Mouse (Mus musculus): ENCODE data around the gene Rere. TPM values are rescaled to one million over a fixed set of nuclear protein-coding genes. Genes with fewer than 3 reads are reported as not detected.

Gene Rere
- polyA plus RNA-seq, 1 experiment from 2014 or later: 51.6 TPM

DNA sequence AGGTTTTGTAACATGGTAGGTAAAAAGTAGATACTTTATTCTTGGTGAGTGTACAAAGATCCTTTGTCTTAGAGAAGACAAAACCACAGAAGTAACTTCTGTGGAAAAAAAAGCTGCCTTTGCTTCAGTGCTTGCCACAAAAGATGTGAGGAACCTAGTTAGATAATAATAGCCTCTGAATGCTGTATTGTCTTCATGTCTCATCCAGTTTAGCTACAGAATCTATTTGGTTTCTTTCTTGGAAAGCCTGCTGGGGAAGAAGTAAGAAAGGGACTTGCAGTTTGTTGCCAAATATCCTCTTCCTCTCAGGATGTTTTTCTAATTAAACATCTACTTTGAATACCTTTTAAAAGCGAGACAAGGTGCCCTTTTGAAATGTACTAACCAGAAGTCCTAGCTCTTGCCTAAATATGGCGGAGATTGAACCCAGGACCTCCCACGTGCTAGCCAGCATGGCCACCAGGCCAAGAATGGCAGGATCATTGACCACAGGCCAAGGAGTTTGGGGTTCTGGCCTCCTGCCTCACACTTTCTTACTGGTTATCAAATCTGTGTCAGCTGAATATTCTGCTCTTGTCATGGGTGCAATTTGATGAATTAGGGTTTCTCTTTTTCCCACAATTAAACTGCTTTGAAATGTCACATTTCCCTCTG lies 42.9 kb upstream of the Rere start:
- WGBS: 3% methylated on average over 3 of the region's 3 CpGs
- Histone ChIP-seq H3K9ac (ENCODE audit: low read length) (peak overlapping the region; percentile 88), H3K4me2 (ENCODE audit: low read depth, low read length, severe bottlenecking) (peak overlapping the region; percentile 63), H3K9me3 (ENCODE audit: control insufficient read depth, low read length) (no peaks in the 10 kb centered on the region), H3K4me3 (ENCODE audit: low read depth, low read length) (peak overlapping the region; percentile 77), H3K27ac (ENCODE audit: low read depth, low read length) (peak overlapping the region; percentile 99; the same call in 1 of the 2 replicates), H3K27me3 (ENCODE audit: control insufficient read depth, insufficient read depth, low read length) (no peaks in the 10 kb centered on the region), H3K4me1 (replicated peaks; ENCODE audit: control insufficient read depth, insufficient read depth, low read length) (peaks cover 11% of the 10 kb centered on the region), H3K36me3 (ENCODE audit: control insufficient read depth, insufficient read depth, low read length) (peaks cover 13% of the 10 kb centered on the region)
- ATAC-seq (replicated peaks; ENCODE audit: low FRiP score): no peak
- peak; percentile 51 for DNase-seq (ENCODE audit: low spot score)

GRCm38 (mm10) chr4:150239087-150239480 lies 42.4 kb upstream of the Rere start:
- Histone ChIP-seq H3K4me2 (ENCODE audit: low read depth, low read length, severe bottlenecking) (peak overlapping the region; percentile 63), H3K36me3 (ENCODE audit: control insufficient read depth, insufficient read depth, low read length) (peaks cover 13% of the 10 kb centered on the region), H3K9me3 (ENCODE audit: control insufficient read depth, low read length) (no peaks in the 10 kb centered on the region), H3K9ac (ENCODE audit: low read length) (peak overlapping the region; percentile 88), H3K4me1 (replicated peaks; ENCODE audit: control insufficient read depth, insufficient read depth, low read length) (peaks cover 11% of the 10 kb centered on the region), H3K27me3 (ENCODE audit: control insufficient read depth, insufficient read depth, low read length) (no peaks in the 10 kb centered on the region), H3K4me3 (ENCODE audit: low read depth, low read length) (peak overlapping the region; percentile 77), H3K27ac (ENCODE audit: low read depth, low read length) (peak overlapping the region; percentile 1)
- DNase-seq (ENCODE audit: low spot score): peak; percentile 45
- 25% methylated on average over 5 of the region's 5 CpGs for WGBS
- no peak for ATAC-seq (replicated peaks; ENCODE audit: low FRiP score)

GRCm38 (mm10) chr4:150239503-150239902 lies 41.9 kb upstream of the Rere start:
- no peaks in the 10 kb centered on the region for H3K9me3 ChIP-seq (ENCODE audit: control insufficient read depth, low read length)
- peak overlapping the region; percentile 43 for H3K27ac ChIP-seq (ENCODE audit: low read depth, low read length)
- peak overlapping the region; percentile 63; the same call in 1 of the 2 replicates for H3K4me2 ChIP-seq (ENCODE audit: low read depth, low read length, severe bottlenecking)
- H3K9ac ChIP-seq (ENCODE audit: low read length): peak overlapping the region; percentile 88
- peaks cover 9% of the 10 kb centered on the region for H3K4me1 ChIP-seq (replicated peaks; ENCODE audit: control insufficient read depth, insufficient read depth, low read length)
- H3K36me3 ChIP-seq (ENCODE audit: control insufficient read depth, insufficient read depth, low read length): peaks cover 16% of the 10 kb centered on the region
- DNase-seq (ENCODE audit: low spot score) (no peak), ATAC-seq (replicated peaks; ENCODE audit: low FRiP score) (no peak)
- WGBS: 30% methylated on average over 6 of the region's 6 CpGs
- peak overlapping the region; percentile 77 for H3K4me3 ChIP-seq (ENCODE audit: low read depth, low read length)
- no peaks in the 10 kb centered on the region for H3K27me3 ChIP-seq (ENCODE audit: control insufficient read depth, insufficient read depth, low read length)

DNA sequence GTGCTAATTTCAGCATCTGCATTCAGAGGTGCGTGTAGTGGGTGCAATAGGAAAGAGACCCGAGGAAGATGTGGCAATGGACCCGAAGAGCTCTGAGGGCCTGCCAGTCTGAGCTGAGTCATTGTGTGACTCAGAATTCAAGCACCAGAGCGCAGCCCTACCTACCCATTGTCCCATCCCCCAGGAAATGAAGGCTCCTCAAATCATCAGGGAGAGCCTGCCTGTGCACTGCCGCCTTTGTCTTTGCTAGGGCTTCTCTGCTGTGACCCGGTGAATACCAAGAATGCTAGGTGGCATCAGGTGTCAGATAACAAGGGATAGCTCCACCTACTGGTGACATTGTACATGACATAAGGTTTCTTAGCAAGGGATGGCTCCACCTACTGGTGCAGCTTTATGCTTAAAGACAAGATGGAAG lies 41.5 kb upstream of the Rere start:
- Histone ChIP-seq H3K27ac (ENCODE audit: low read depth, low read length) (peak overlapping the region; percentile 43; the same call in 1 of the 2 replicates), H3K4me1 (replicated peaks; ENCODE audit: control insufficient read depth, insufficient read depth, low read length) (peaks cover 7% of the 10 kb centered on the region), H3K27me3 (ENCODE audit: control insufficient read depth, insufficient read depth, low read length) (no peaks in the 10 kb centered on the region), H3K9ac (ENCODE audit: low read length) (no peak overlapping the region; the same call in 1 of the 2 replicates), H3K4me2 (ENCODE audit: low read depth, low read length, severe bottlenecking) (peak overlapping the region; percentile 63; the same call in 1 of the 2 replicates), H3K9me3 (ENCODE audit: control insufficient read depth, low read length) (no peaks in the 10 kb centered on the region), H3K4me3 (ENCODE audit: low read depth, low read length) (peak overlapping the region; percentile 77), H3K36me3 (ENCODE audit: control insufficient read depth, insufficient read depth, low read length) (peaks cover 20% of the 10 kb centered on the region)
- WGBS: 7% methylated on average over 6 of the region's 6 CpGs
- peak; percentile 83 for DNase-seq (ENCODE audit: low spot score)
- no peak for ATAC-seq (replicated peaks; ENCODE audit: low FRiP score)

DNA sequence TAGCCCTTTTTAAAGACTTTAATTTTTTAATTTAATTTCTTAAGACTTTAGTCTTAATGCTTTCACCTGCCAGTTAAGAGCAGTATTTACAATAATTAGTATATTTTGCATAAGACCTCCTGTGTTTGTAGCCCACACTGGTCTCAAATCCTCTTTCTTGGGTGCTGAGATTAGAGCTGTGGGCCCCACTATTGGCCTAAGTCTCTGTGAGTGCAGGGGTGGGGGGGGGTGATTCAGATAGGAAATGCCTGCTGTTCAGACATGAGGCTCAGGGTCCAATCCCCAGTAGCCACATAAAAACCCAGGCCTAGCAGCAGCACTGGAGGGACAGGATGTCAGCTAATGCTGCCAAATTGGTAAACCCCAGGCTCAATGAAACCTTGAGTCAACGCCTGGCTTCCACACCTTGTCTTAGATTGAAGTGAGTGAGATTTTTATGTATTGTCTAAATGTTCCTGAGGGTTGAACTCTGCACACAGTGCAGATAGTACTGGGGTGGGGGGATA lies 41.0 kb upstream of the Rere start:
- no peak for ATAC-seq (replicated peaks; ENCODE audit: low FRiP score)
- Histone ChIP-seq H3K4me1 (replicated peaks; ENCODE audit: control insufficient read depth, insufficient read depth, low read length) (peaks cover 7% of the 10 kb centered on the region), H3K36me3 (ENCODE audit: control insufficient read depth, insufficient read depth, low read length) (peaks cover 20% of the 10 kb centered on the region), H3K9ac (ENCODE audit: low read length) (no peak overlapping the region), H3K9me3 (ENCODE audit: control insufficient read depth, low read length) (no peaks in the 10 kb centered on the region), H3K27me3 (ENCODE audit: control insufficient read depth, insufficient read depth, low read length) (no peaks in the 10 kb centered on the region), H3K27ac (ENCODE audit: low read depth, low read length) (no peak overlapping the region), H3K4me2 (ENCODE audit: low read depth, low read length, severe bottlenecking) (no peak overlapping the region), H3K4me3 (ENCODE audit: low read depth, low read length) (no peak overlapping the region)
- 76% methylated on average over 1 of the region's 1 CpGs for WGBS
- peak; percentile 54 for DNase-seq (ENCODE audit: low spot score)

DNA sequence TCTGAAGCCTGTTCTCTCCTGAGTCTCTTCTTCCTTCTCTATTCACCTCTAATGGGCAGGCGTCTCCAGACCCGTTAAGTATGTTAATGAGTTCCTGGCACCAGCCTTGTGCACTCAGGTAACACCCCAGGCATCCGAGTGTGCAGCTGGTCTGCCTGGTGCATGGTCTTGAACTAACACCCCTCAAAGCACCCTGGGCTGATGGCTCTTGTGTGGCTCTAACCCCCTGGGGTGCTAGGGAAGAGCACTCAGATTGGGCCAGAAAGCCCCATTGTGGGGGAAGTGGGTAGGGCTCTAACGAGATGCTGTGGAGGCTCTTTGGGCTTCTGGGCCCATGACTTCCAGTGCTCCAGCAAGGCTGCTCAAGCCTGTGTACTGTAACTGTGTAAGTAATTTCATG lies 39.7 kb upstream of the Rere start:
- ATAC-seq (replicated peaks; ENCODE audit: low FRiP score): no peak

GRCm38 (mm10) chr4:150242745-150243144 lies 38.7 kb upstream of the Rere start:
- H3K9ac ChIP-seq (ENCODE audit: low read length): no peak overlapping the region
- ATAC-seq (replicated peaks; ENCODE audit: low FRiP score) (no peak), DNase-seq (ENCODE audit: low spot score) (peak; percentile 36)
- H3K27ac ChIP-seq (ENCODE audit: low read depth, low read length): no peak overlapping the region
- H3K36me3 ChIP-seq (ENCODE audit: control insufficient read depth, insufficient read depth, low read length): peaks cover 27% of the 10 kb centered on the region
- no peak overlapping the region for H3K4me2 ChIP-seq (ENCODE audit: low read depth, low read length, severe bottlenecking)
- H3K27me3 ChIP-seq (ENCODE audit: control insufficient read depth, insufficient read depth, low read length): no peaks in the 10 kb centered on the region
- peaks cover 7% of the 10 kb centered on the region for H3K4me1 ChIP-seq (replicated peaks; ENCODE audit: control insufficient read depth, insufficient read depth, low read length)
- H3K4me3 ChIP-seq (ENCODE audit: low read depth, low read length): no peak overlapping the region
- no peaks in the 10 kb centered on the region for H3K9me3 ChIP-seq (ENCODE audit: control insufficient read depth, low read length)
- 86% methylated on average over 5 of the region's 5 CpGs for WGBS

More for the DNA sequence above, 39.7 kb upstream of the Rere start:
- 61% methylated on average over 4 of the region's 4 CpGs for WGBS
- H3K36me3 ChIP-seq (ENCODE audit: control insufficient read depth, insufficient read depth, low read length): peaks cover 26% of the 10 kb centered on the region
- no peak for DNase-seq (ENCODE audit: low spot score)
- no peaks in the 10 kb centered on the region for H3K27me3 ChIP-seq (ENCODE audit: control insufficient read depth, insufficient read depth, low read length)
- H3K4me2 ChIP-seq (ENCODE audit: low read depth, low read length, severe bottlenecking): no peak overlapping the region
- H3K4me1 ChIP-seq (replicated peaks; ENCODE audit: control insufficient read depth, insufficient read depth, low read length): peaks cover 7% of the 10 kb centered on the region
- no peaks in the 10 kb centered on the region for H3K9me3 ChIP-seq (ENCODE audit: control insufficient read depth, low read length)
- no peak overlapping the region for H3K4me3 ChIP-seq (ENCODE audit: low read depth, low read length)
- H3K9ac ChIP-seq (ENCODE audit: low read length): no peak overlapping the region
- H3K27ac ChIP-seq (ENCODE audit: low read depth, low read length): no peak overlapping the region

GRCm38 (mm10) chr4:150245876-150246275 lies 35.6 kb upstream of the Rere start:
- 74% methylated on average over 2 of the region's 2 CpGs for WGBS
- Histone ChIP-seq H3K4me2 (ENCODE audit: low read depth, low read length, severe bottlenecking) (no peak overlapping the region), H3K36me3 (ENCODE audit: control insufficient read depth, insufficient read depth, low read length) (peaks cover 37% of the 10 kb centered on the region), H3K9me3 (ENCODE audit: control insufficient read depth, low read length) (no peaks in the 10 kb centered on the region), H3K4me3 (ENCODE audit: low read depth, low read length) (no peak overlapping the region), H3K27me3 (ENCODE audit: control insufficient read depth, insufficient read depth, low read length) (no peaks in the 10 kb centered on the region), H3K4me1 (replicated peaks; ENCODE audit: control insufficient read depth, insufficient read depth, low read length) (no peaks in the 10 kb centered on the region; the same call in 1 of the 2 replicates), H3K9ac (ENCODE audit: low read length) (no peak overlapping the region), H3K27ac (ENCODE audit: low read depth, low read length) (no peak overlapping the region)
- DNase-seq (ENCODE audit: low spot score) (no peak), ATAC-seq (replicated peaks; ENCODE audit: low FRiP score) (no peak)

- Histone ChIP-seq H3K27ac (ENCODE audit: low read depth, low read length) (no peak overlapping the region), H3K4me1 (replicated peaks; ENCODE audit: control insufficient read depth, insufficient read depth, low read length) (0 out of 2 replicates have a peak, but pooled peaks cover 2% of the 10 kb centered on the region), H3K4me2 (ENCODE audit: low read depth, low read length, severe bottlenecking) (no peak overlapping the region), H3K9ac (ENCODE audit: low read length) (no peak overlapping the region), H3K9me3 (ENCODE audit: control insufficient read depth, low read length) (no peaks in the 10 kb centered on the region), H3K27me3 (ENCODE audit: control insufficient read depth, insufficient read depth, low read length) (no peaks in the 10 kb centered on the region), H3K4me3 (ENCODE audit: low read depth, low read length) (no peak overlapping the region), H3K36me3 (ENCODE audit: control insufficient read depth, insufficient read depth, low read length) (peaks cover 24% of the 10 kb centered on the region)
- 67% methylated on average over 5 of the region's 5 CpGs for WGBS
- peak; percentile 79 for DNase-seq (ENCODE audit: low spot score)
- no peak for ATAC-seq (replicated peaks; ENCODE audit: low FRiP score)
Observed at GRCm38 (mm10) chr4:150248009-150248408, 33.4 kb upstream of the Rere start.
